Mouse (Mus musculus): ENCODE measurements around the gene Rlim.

The Rlim gene

DNA sequence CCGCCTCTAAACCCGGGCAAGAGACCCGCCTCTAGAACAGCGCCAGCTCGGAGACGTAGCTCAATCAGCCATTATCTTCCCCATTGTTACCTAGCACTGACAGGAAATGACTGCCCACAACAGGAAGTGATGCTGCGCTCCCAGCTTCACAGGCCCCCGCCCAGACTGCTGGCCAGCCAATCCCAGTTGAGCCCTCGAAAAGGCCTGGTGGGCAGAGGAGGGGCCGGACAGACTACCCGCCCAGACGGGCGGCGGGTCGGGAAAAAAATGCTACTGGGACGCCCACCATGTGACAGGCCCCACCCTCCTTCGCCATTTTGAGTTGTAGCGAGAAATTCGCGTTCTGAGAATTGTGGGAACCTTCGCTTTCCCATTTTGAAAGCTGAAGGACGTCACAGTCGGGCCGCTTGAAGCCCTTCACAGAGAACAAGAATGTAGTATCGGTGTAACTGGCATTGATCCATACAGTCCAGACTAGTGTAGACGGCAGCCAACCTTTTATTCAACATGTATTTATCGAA is at the start of gene Rlim:
Gene Rlim (minus strand): TSS at position 116 of the 521 bp plus-strand sequence.
- DNase-seq (ENCODE audit: low read depth, low spot score) = peak; percentile 95

DNA sequence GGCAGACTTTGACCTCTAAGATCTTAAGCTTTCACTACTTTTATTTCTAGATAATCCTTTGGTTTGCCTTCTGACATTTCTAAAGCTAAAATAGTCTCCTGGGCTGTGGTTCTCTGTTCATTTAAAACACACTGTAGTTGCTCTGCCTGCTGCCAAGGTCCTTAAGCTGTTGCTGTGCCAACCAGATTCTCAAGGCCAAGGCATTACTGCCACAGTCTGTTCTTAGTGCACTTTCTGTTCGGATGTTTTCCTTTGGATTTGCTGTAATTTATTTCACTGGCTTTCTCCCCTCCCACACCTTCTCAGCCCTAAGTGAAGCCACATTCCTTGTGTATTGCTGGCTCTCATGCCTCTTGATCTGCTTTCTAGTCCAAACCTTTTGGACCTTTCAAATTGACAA is 36.1 kb upstream of the Rlim start:
- no peak for DNase-seq (ENCODE audit: low read depth, low spot score)

DNA sequence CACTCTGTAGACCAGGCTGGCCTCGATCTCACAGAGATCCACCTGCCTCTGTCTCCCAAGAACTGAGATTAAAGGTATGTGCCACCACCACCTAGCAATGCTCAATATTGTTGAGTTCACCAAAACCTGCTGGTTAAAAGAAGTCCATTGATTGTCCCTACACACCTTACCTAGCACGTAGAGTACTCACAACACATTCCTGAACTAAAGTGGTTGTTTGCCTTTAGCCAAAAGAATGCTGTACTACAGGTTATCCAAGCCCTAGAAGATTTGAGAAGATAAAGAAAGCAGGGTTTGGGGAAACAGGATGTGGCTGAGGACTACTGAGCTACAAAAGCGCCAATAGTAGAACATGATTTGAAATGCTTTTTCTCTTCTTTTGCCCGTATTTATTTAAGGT is 34.0 kb upstream of the Rlim start:
- DNase-seq (ENCODE audit: low read depth, low spot score) = no peak

DNA sequence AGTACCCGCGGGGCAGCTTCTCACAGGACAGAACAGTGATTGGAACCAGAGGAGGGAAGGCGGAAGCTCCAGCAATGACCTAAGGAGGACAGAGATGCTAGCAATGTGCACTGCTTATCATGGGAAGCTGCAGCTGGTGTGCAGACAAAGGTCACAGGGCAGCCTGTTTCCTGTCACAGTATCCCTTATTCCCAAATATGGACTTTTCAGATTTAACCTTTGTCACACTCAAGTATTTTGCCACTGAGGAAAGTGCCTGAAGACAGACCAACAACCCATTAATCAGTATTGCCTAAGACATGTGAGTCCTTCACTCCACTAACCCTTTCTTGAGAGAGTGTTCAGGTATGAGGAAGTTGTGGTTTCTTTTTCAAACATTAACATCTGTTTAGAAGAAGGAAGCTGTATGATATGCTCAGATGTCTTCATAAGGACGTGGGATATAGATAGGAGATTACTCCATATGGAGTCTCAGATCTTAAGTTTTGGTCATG is 32.3 kb upstream of the Rlim start:
- DNase-seq (ENCODE audit: low read depth, low spot score) = no peak

DNA sequence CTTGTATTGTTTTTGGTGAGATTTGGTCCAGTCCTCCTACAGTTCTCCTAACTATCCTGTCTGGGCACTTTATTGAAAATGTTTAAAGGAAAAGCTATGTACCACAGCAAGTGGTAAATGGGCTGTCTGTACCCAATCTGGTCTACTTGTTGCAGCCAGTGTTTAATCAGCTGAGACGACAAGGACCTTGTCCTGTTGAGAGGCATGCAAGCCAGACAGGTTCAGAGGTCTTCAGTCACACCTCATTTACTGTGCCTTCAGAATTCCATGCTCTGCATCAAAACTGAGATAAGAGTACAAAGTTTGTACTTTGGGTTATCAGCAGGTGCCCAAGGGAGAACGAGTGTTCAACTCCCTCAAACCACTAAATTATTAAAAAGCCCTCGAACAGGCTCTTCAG is 13.7 kb upstream of the Rlim start:
- no peak for DNase-seq (ENCODE audit: low read depth, low spot score)

DNA sequence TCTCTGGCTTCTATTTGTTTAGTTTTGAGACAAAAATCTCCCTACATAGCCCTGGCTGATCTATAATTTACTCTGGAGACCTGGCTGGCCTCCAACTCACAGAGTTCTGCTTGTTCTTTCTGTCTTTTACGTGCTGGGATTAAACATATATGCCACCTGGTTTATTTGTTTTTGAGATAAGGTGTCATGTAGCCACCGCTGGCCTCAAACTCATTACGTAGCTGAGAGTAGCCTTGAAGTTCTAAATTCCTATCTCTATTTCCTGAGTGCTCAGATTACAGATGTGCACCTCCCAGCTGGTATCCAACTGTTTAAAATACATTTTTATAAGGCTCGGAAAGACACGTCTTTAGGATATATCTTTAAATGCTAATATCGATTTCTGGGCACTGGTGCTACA is 12.8 kb upstream of the Rlim start:
- DNase-seq (ENCODE audit: low read depth, low spot score) = no peak

DNA sequence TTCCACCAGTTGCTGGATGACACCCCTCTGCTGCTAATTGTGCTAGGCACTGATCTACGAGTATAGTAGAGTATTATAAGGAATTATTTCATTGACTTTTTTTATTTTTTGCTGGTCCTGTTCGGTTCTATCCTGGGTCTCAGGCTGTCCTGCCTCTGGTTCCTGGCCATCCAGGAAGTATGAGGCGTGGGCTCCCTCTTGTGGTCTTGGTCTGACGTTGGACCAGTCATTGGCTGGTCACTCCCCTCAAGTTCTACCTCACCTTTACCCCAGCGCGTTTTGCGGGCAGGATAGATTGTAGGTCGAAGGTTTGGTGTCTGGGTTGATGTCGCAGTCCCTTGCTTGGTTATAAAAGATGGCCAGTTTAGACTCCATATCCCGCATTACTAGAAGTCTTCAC is 10.6 kb upstream of the Rlim start:
- DNase-seq (ENCODE audit: low read depth, low spot score) = peak; percentile 36

DNA sequence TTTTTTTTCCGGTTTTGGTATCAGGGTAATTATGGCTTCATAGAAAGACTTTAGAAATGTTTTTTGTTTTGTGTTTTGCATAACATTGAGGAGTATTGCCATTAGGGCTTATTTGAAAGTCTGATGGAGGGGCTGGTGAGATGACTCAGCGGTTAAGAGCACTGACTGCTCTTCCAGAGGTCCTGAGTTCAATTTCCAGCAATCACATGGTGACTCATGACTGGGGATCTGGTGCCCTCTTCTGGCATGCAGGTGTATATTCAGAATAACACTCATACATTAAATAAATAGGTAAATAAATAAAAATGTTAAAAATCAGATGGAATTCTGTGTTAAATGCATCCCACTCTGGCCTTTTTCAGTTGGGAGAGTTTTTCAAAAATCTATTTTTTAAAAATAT is 9.3 kb upstream of the Rlim start:
- peak; percentile 31 for DNase-seq (ENCODE audit: low read depth, low spot score)

DNA sequence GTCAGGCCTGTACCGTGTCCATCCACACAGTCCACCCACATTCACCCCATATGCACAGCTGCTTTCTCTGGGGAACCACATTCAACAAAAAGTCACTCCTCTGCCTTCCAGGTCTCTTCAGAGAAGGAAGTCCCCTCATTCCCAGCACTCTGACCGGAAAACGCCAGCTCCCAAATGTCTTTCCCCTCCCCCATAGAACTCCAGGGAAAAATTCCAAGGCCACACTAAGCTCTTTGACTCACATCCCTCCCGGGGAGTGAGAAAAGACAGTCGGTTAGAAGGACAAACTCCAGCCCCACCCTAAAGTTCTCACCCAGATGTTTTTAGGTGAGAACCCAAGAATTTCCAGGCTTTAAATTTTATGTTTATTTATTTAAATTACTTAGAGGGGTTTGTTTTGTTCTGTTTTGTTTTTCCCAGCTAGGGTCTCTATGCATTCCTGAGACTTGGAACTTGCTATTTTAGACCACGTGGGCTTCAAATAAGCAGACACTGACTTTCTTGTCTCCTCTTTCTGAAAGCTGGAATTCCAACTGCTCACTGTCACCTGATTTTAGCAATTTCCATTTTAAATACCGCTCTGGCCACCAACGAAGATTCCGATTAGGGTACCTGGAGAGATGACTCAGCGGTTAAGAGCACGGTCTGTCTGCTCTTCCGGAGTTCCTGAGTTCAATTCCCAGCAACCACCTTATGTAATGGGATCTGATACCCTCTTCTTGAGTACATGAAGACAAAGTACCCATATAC is 6.3 kb upstream of the Rlim start:
- peak; percentile 92 for DNase-seq (ENCODE audit: low read depth, low spot score)

DNA sequence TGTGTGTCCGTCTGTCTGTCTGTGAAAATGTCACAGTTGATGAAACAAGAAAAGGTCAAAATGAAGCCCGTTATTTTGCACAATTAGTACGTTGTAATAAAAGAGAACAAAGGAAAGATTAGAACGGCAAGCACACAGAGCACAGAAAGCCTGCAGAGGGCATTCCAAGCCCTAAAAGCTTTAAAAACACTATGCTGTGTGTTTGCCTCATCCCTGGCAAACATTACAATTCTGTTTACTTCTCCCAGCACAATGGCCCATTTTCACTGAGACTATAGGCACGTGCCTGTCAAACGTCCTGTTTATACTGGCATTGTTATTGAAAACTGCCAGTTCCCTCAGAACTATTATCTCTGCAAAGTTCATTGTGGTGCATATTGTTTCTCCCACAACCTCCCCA is 5.1 kb upstream of the Rlim start:
- DNase-seq (ENCODE audit: low read depth, low spot score) = peak; percentile 30

DNA sequence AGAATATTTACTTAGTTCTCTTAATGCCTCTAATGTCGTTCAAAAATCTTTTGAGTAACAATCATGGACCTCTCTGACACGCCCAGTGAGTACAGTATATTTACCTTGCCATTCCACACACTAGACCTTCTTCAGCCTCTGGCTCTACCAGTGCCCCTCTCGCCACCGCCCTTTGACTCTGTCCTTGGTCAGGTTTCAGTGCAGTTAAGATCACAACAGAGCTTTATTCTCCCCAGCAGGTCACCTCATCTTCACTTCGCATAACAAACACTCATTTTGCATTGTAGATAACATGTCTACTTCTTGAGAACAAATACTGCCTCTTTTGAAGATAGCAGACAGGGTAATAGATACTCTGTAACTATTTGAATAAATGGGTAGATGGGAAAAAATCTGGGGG is 3.9 kb upstream of the Rlim start:
- peak; percentile 81 for DNase-seq (ENCODE audit: low read depth, low spot score)

DNA sequence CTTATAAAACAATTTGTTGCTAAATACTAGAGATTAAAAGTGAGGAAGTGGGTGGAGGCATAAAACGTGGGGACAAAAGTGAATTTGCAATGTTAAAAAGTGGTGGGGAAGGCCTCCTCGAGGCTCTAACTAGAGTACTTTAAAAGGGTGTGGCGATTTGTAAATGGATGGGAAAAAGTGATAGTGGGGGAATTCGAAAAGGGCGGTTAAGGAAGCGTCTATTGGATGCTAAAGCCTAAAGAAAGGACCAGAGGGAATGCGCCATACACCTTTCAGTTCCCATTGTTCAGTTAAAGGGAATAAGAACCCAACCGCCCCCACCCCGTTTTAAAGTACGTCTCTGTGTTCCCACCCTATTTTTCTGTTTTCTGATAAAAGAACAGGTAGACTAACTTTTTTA is 722 bp upstream of the Rlim start:
- DNase-seq (ENCODE audit: low read depth, low spot score) = peak; percentile 68

DNA sequence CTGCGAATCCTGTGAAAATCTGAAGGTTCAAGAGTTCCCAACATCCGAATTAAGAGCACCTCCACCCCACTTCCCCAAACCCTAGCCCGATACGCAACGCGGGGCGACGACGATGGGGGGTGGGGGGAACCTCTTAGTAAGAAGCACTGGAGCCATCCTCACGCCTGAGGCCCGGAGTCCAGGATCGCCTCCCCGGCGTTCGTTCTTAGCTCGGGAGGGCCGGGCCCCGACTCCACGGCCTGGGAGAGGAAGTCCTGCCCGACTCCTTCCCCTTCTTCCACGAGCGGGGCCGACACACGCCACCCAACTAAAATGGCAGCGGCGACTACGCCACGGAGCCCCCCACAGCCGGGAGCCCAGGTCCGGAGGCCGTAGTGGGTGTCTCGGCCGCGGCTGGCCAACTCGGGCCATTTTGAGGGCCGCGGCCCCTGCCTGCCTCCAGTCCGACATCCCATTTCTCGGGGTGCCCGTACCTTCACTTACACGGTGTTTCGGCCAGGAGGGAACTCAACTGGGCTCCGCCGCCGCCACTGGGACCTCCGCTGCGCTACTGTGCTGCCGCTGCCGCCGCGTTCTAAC is 405 bp downstream of the Rlim start:
- DNase-seq (ENCODE audit: low read depth, low spot score) = peak; percentile 39

DNA sequence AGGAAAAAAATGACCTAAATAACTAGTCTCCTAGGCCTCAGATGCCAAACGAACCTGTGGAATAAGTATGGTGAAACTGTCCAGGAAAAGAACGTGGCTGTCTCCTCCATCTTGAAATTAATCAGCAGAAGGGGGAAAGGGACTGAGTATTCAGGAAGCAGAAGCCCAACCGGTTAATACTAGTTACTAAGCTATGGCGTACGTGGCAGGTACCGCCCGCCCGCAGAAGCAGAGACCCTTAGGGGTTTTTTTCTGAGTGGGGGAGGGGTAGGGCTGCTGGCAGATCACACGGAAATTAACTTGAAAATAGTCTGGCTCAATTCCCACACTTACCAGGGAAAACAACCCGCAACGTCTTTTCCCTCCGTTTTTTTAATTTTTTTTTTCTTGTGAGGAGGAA is 1.0 kb downstream of the Rlim start:
- peak; percentile 74 for DNase-seq (ENCODE audit: low read depth, low spot score)

DNA sequence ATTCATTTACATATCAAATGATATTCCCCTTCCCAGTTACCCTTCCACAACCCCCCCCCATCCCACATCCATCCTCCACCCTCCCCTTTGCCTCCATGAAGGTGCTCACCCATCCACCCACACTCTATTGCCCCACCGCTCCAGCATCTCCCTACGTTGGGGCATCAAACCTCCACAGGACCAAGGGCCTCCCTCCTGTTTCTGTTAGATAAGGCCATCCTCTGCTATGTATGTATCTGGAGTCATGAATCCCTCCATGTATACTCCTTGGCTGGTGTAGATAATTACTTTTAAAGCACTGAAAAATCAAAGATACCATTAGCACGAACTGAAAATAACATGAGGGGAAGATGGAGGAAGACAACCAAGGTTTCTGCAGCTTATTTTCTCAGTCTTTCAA is 41.4 kb downstream of the Rlim start:
- DNase-seq (ENCODE audit: low read depth, low spot score) = no peak

DNA sequence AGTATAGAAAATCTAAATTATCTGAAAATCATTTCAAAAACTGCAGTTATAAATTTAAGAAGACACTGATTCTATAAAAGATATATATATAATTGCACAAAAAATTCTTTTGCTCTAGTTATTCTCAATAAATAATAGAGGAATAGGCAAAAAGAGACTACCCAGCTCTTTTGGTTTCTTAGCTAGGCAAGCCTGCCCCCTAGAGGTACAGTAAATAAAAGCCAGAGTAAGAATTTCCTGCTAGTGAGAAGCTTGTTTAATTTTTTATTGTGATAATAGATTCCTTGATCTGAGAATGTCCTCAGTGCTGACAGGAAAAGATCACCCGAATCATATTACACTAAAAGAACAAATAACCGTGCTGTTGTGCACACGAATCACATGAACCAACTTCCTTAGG is 43.8 kb downstream of the Rlim start:
- DNase-seq (ENCODE audit: low read depth, low spot score) = no peak

DNA sequence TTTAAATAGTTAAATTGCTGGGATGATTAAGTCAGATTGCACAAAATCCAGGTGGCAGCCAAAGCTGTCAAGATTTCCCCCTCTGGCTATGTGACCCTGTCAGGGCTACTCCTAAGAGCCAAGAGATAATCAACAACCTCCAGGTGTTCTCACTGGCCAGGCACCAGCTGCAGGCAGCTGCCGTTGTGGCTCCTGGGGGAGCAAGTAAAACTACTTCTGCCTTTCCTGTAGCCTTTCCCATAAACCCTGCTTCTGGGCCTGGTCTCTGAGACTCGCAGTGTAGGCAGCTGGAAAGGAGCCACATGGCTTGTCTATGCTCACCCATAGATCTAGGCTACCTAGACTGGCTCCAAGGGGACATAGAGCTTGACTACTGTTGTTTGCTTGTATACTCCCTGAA is 58.6 kb downstream of the Rlim start:
- no peak for DNase-seq (ENCODE audit: low read depth, low spot score)

DNA sequence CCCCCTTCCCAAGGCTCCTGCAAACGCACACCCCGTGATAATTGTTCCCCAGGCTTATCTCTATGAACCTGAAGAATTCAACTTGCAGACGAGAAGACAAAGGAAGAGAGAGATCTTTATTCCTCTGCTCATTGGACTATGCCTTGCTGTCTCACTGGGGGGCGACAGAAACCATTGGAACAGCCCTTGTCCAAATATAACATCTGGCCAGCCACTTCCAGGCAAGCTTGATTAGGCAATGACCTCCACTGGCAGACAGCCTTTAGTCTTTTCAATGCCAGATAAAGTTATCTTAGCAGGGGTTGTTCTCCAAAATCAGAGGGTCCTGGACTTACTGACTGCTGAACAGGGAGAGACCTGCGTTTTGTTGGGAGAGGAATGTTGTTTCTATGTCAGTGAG is 62.1 kb downstream of the Rlim start:
- peak; percentile 2 for DNase-seq (ENCODE audit: low read depth, low spot score)

DNA sequence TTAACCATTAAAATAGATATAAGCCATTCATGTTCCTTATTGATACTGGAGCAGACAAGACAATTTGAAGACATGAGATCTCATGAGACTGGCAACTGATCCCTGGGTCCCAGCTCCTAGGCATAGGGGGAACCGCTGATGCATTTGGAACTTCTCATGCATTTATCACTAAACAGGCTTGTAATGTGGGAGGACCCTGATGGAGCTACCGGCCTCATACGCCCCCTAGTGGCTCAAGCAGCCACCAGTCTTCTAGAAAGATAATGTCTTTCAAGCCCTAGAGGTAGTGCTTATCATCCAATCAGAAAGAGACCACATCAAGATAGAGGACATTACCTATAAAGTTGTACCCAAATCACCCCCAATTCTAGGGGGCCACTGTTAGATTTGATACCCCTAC is 66.3 kb downstream of the Rlim start:
- peak; percentile 50 for DNase-seq (ENCODE audit: low read depth, low spot score)
